Mouse (Mus musculus): ENCODE results near the gene Gm20498. TPM values are rescaled to one million over a fixed set of nuclear protein-coding genes. Genes with fewer than 3 reads are reported as not detected.
"Not testable (repeated sequence)": the region's sequence is repeated elsewhere in the genome, so short reads cannot be mapped to it uniquely, and the experiment has no call there.

Gene Gm20498
- total RNA-seq (2021): 10 to 100 TPM; 44.2 to 53.3 TPM
- long read RNA-seq, experiment 1, partial matches to known transcripts: 0 of 18 reads
- long read RNA-seq, experiment 1, other reads (novel, unspliced or antisense): 18 of 18 reads
- long read RNA-seq, experiment 2, partial matches to known transcripts: 0 of 14 reads
- long read RNA-seq, experiment 2, other reads (novel, unspliced or antisense): 13 of 14 reads

- peak; percentile 88 to 89 for DNase-seq
Observed at GRCm38 (mm10) chr12:81532316-81533028, at the start of gene Gm20498, which contains the start of gene Synj2bp. Gene Gm20498 (minus strand): TSS chr12:81532905. Gene Synj2bp (minus strand): TSS chr12:81532911.

- DNase-seq: no peak
Observed at GRCm38 (mm10) chr12:81568374-81568773, 35.7 kb upstream of the Gm20498 start, which contains the start of gene Adam21. Gene Adam21 (minus strand): TSS chr12:81568474.

- DNase-seq: no peak
Observed at GRCm38 (mm10) chr12:81567931-81568330, 35.2 kb upstream of the Gm20498 start.

GRCm38 (mm10) chr12:81564173-81564572, 31.5 kb upstream of the Gm20498 start:
- DNase-seq: no peak

- DNase-seq: no peak
Observed at GRCm38 (mm10) chr12:81549286-81549685, 16.6 kb upstream of the Gm20498 start.

- DNase-seq: no peak
Observed at GRCm38 (mm10) chr12:81547163-81547562, 14.5 kb upstream of the Gm20498 start.

GRCm38 (mm10) chr12:81533029-81533419, 319 bp upstream of the Gm20498 start:
- no peak for DNase-seq

- not testable (repeated sequence) for DNase-seq
Observed at GRCm38 (mm10) chr12:81530587-81530986, 2.1 kb downstream of the Gm20498 start.

GRCm38 (mm10) chr12:81496906-81497305, 35.8 kb downstream of the Gm20498 start:
- DNase-seq: not testable (repeated sequence)

- no peak for DNase-seq
Observed at GRCm38 (mm10) chr12:81490491-81490890, 42.2 kb downstream of the Gm20498 start.

GRCm38 (mm10) chr12:81485311-81485710, 47.4 kb downstream of the Gm20498 start:
- no peak for DNase-seq

GRCm38 (mm10) chr12:81484727-81485191, 47.9 kb downstream of the Gm20498 start, which contains the start of gene Cox16:
Gene Cox16 (minus strand): TSS chr12:81485127.
- DNase-seq: peak; percentile 93 to 94

GRCm38 (mm10) chr12:81484212-81484611, 48.5 kb downstream of the Gm20498 start:
- DNase-seq: no peak

GRCm38 (mm10) chr12:81483656-81484055, 49.0 kb downstream of the Gm20498 start:
- DNase-seq: peak in 1 of 2 experiments; percentile 3

GRCm38 (mm10) chr12:81459051-81459450, 73.7 kb downstream of the Gm20498 start:
- DNase-seq: not testable (repeated sequence)

GRCm38 (mm10) chr12:81438985-81439384, 93.7 kb downstream of the Gm20498 start:
- not testable (repeated sequence) for DNase-seq

- DNase-seq: not testable (repeated sequence)
Observed at GRCm38 (mm10) chr12:81434778-81435177, 97.9 kb downstream of the Gm20498 start.

- no peak for DNase-seq
Observed at GRCm38 (mm10) chr12:81421846-81422245, 110.9 kb downstream of the Gm20498 start, which contains the start of gene Adam4. Gene Adam4 (minus strand): TSS chr12:81421946.

GRCm38 (mm10) chr12:81413211-81413610, 119.5 kb downstream of the Gm20498 start:
- no peak for DNase-seq

GRCm38 (mm10) chr12:81408966-81409365, 123.7 kb downstream of the Gm20498 start:
- no peak for DNase-seq

- DNase-seq: peak; percentile 23 to 68
Observed at GRCm38 (mm10) chr12:81402187-81402586, 130.5 kb downstream of the Gm20498 start.

GRCm38 (mm10) chr12:81379364-81379763, 153.3 kb downstream of the Gm20498 start, which contains the start of gene Gm4787:
Gene Gm4787 (minus strand): TSS chr12:81379464.
- DNase-seq: not testable (repeated sequence)

GRCm38 (mm10) chr12:81333841-81334240, 198.9 kb downstream of the Gm20498 start:
- no peak for DNase-seq

Measured in heart, adult 18-20 months (tissue).